17 mouse cellular contexts compared by ENCODE assay signal in the genomic region with DNA sequence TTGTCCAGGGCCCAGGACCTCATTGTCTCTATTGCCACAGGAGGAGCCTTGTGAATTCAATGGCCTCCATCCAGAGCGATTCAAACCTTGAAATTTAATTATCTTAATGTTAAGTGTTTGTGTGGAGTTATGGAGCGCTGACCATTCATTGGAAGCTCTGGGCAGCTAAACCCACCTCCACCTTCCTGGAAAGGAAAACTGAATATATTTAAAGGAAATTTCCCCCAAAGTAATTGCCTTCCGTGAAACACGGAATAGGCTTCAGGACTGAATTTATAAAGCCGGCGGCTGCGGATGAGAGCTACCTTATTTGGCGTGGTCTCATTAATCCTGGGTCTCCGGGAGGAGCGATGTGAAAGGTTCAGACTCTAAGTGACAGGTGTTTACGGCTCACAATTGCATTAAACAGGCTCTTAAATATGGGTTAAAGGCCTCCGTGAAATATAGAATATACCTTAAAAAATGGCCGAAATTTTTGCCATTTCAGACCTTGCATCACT.
DNase-seq lines count a peak whose midpoint lies in the region; ATAC-seq lines count a peak whose summit lies in the region.
"Had no signal": no experiment of that assay in that cellular context is flagged by ENCODE, and none has a peak within 500 bp of the region (broad histone marks: within the 10 kb centered on the region; RNA-seq: fewer than 3 reads in every experiment).

No protein-coding gene starts in this region.

- H3K4me2 ChIP-seq in forebrain, embryonic 12.5 days: peak overlapping the region; percentile 35
- no peak overlapping the region for H3K4me2 ChIP-seq in forebrain, embryonic 15.5 days (replicated peaks)
- 0 out of 2 replicates have a peak overlapping the region, but pooled peaks have one; percentile 44 for H3K4me2 ChIP-seq in lung, embryonic 15.5 days
- peak overlapping the region; percentile 49; the same call in 1 of the 2 replicates for H3K4me2 ChIP-seq in midbrain, embryonic 16.5 days (ENCODE audit: low read length)
- H3K4me2 ChIP-seq: liver, embryonic 11.5 days had no signal

- H3K27ac ChIP-seq in forebrain, embryonic 12.5 days: no peak overlapping the region
- no peak overlapping the region for H3K27ac ChIP-seq in forebrain, embryonic 15.5 days (replicated peaks)
- H3K27ac ChIP-seq in lung, embryonic 15.5 days: no peak overlapping the region
- no peak overlapping the region for H3K27ac ChIP-seq in limb, embryonic 10.5 days
- H3K27ac ChIP-seq in midbrain, embryonic 16.5 days (ENCODE audit: low read length): no peak overlapping the region
- H3K27ac ChIP-seq: heart, embryonic 13.5 days; macrophage had no signal

- no peak overlapping the region for H3K9ac ChIP-seq in forebrain, embryonic 12.5 days
- no peak overlapping the region for H3K9ac ChIP-seq in forebrain, embryonic 15.5 days (replicated peaks)
- H3K9ac ChIP-seq in lung, embryonic 15.5 days: no peak overlapping the region
- H3K9ac ChIP-seq in midbrain, embryonic 16.5 days (ENCODE audit: low read depth, low read length): no peak overlapping the region
- H3K9ac ChIP-seq: heart, embryonic 13.5 days had no signal

- H3K9me3 ChIP-seq in forebrain, embryonic 12.5 days: no peaks in the 10 kb centered on the region
- no peaks in the 10 kb centered on the region for H3K9me3 ChIP-seq in forebrain, embryonic 15.5 days
- H3K9me3 ChIP-seq in lung, embryonic 15.5 days: no peaks in the 10 kb centered on the region
- no peaks in the 10 kb centered on the region for H3K9me3 ChIP-seq in limb, embryonic 10.5 days (replicated peaks)
- no peaks in the 10 kb centered on the region for H3K9me3 ChIP-seq in midbrain, embryonic 16.5 days (replicated peaks; ENCODE audit: control insufficient read depth, low read length, poor library complexity, severe bottlenecking)
- H3K9me3 ChIP-seq: heart, embryonic 13.5 days had no signal

- peaks cover 95% of the 10 kb centered on the region for H3K27me3 ChIP-seq in forebrain, embryonic 12.5 days
- H3K27me3 ChIP-seq in forebrain, embryonic 15.5 days: peaks cover 90% of the 10 kb centered on the region
- H3K27me3 ChIP-seq in lung, embryonic 15.5 days: peaks cover 47% of the 10 kb centered on the region
- peaks cover 89% of the 10 kb centered on the region for H3K27me3 ChIP-seq in limb, embryonic 10.5 days (ENCODE audit: low read depth, poor library complexity, severe bottlenecking)
- peaks cover 33% of the 10 kb centered on the region for H3K27me3 ChIP-seq in midbrain, embryonic 16.5 days (ENCODE audit: control insufficient read depth, insufficient read depth, low read depth, low read length)

- peaks cover 18% of the 10 kb centered on the region for H3K4me1 ChIP-seq in forebrain, embryonic 12.5 days
- H3K4me1 ChIP-seq in forebrain, embryonic 15.5 days: peaks cover 18% of the 10 kb centered on the region
- peaks cover 10% of the 10 kb centered on the region; the same call in 1 of the 2 replicates for H3K4me1 ChIP-seq in lung, embryonic 15.5 days
- peaks cover 40% of the 10 kb centered on the region for H3K4me1 ChIP-seq in limb, embryonic 10.5 days
- H3K4me1 ChIP-seq in midbrain, embryonic 16.5 days (ENCODE audit: control insufficient read depth, insufficient read depth, low read length): peaks cover 18% of the 10 kb centered on the region

- no peaks in the 10 kb centered on the region for H3K36me3 ChIP-seq in forebrain, embryonic 12.5 days (replicated peaks)
- H3K36me3 ChIP-seq in forebrain, embryonic 15.5 days: no peaks in the 10 kb centered on the region
- no peaks in the 10 kb centered on the region for H3K36me3 ChIP-seq in lung, embryonic 15.5 days
- no peaks in the 10 kb centered on the region for H3K36me3 ChIP-seq in limb, embryonic 10.5 days
- H3K36me3 ChIP-seq in midbrain, embryonic 16.5 days (ENCODE audit: control insufficient read depth, insufficient read depth, low read length): no peaks in the 10 kb centered on the region
- H3K36me3 ChIP-seq: heart, embryonic 13.5 days had no signal

- intact Hi-C loops in left cerebral cortex, postnatal 14 days (cut with DNase I): no loop called here

- DNase-seq in lung, postnatal 10 days: no peak
- no peak for DNase-seq in limb, embryonic 10.5 days (ENCODE audit: low spot score)
- no peak for DNase-seq in frontal cortex, adult 2 months (ENCODE audit: extremely low spot score in 1 of 2, low spot score in 1 of 2)
- no peak for DNase-seq in left cerebral cortex, postnatal 14 days (ENCODE audit: low spot score in 2 of 2)
- DNase-seq: cerebellum, adult 9-11 months; heart, postnatal 36 days; kidney, adult 11 months; kidney, postnatal 36 days; lung, adult 2 months; right cerebral cortex, adult 18-20 months had no signal

- no peak for ATAC-seq in forebrain, embryonic 12.5 days (ENCODE audit: low FRiP score)
- no peak for ATAC-seq in forebrain, embryonic 15.5 days (replicated peaks)
- ATAC-seq in lung, embryonic 15.5 days (ENCODE audit: borderline replicate concordance, extremely low read depth, low FRiP score, low TSS enrichment): no peak
- no peak for ATAC-seq in midbrain, embryonic 16.5 days

- H3K4me3 ChIP-seq in forebrain, embryonic 12.5 days (replicated peaks): no peak overlapping the region; the same call in 1 of the 2 replicates
- H3K4me3 ChIP-seq in forebrain, embryonic 15.5 days: no peak overlapping the region
- no peak overlapping the region for H3K4me3 ChIP-seq in lung, embryonic 15.5 days
- H3K4me3 ChIP-seq in limb, embryonic 10.5 days: peak overlapping the region; percentile 36
- no peak overlapping the region for H3K4me3 ChIP-seq in midbrain, embryonic 16.5 days (ENCODE audit: low read depth, low read length)

- 12% methylated on average over 13 of the region's 13 CpGs for WGBS in forebrain, embryonic 12.5 days
- WGBS in forebrain, embryonic 15.5 days: 9% methylated on average over 13 of the region's 13 CpGs
- WGBS in lung, embryonic 15.5 days: 26% methylated on average over 13 of the region's 13 CpGs
- WGBS in limb, embryonic 10.5 days: 17% methylated on average over 13 of the region's 13 CpGs
- 19% methylated on average over 13 of the region's 13 CpGs for WGBS in midbrain, embryonic 16.5 days
